Mouse (Mus musculus) liver, adult 2 months (tissue): ENCODE results near the gene Kcnd3. TPM values are rescaled to one million over a fixed set of nuclear protein-coding genes. Genes with fewer than 3 reads are reported as not detected.

ENCODE experiments used
- DNase-seq: peaks from one replicate; pipeline ENCODE4 v3.0.0-alpha.2; 2011; ENCODE audit warnings: low read depth, low spot score; ENCODE audit errors: extremely low read depth
- H3K27ac ChIP-seq: fragments of 200-500 bp; replicated peaks from 2 replicates; pipeline ENCODE4 v1.5.1; 2012; ENCODE audit warnings: low read depth, mild to moderate bottlenecking, control low read depth, inconsistent platforms, low read length; ENCODE audit not compliant: insufficient read depth
- H3K27me3 ChIP-seq: fragments of 200-500 bp; 2 replicates; pipeline ENCODE4 v1.6.1; 2012; ENCODE audit warnings: mild to moderate bottlenecking, moderate library complexity, low read length, inconsistent platforms; ENCODE audit not compliant: control insufficient read depth, insufficient read depth
- H3K36me3 ChIP-seq: fragments of 200-500 bp; 2 replicates; pipeline ENCODE4 v1.6.1; 2012; ENCODE audit warnings: low read length, inconsistent platforms; ENCODE audit not compliant: control insufficient read depth, insufficient read depth
- H3K4me1 ChIP-seq: fragments of 200-500 bp; 2 replicates; pipeline ENCODE4 v1.6.1; 2011; ENCODE audit warnings: low read length; ENCODE audit not compliant: control insufficient read depth, insufficient read depth
- H3K4me3 ChIP-seq: fragments of 200-500 bp; 2 replicates; pipeline ENCODE4 v1.5.1; 2011; ENCODE audit warnings: low read depth, mild to moderate bottlenecking, control low read depth, low read length, moderate library complexity; ENCODE audit not compliant: insufficient read depth
- H3K79me2 ChIP-seq: fragments of 200-500 bp; 2 replicates; pipeline ENCODE4 v1.6.1; 2012; ENCODE audit warnings: inconsistent platforms, mild to moderate bottlenecking, low read length, moderate library complexity; ENCODE audit not compliant: control insufficient read depth, insufficient read depth
- H3K9ac ChIP-seq: fragments of 200-500 bp; 2 replicates; pipeline ENCODE4 v1.6.1; 2012; ENCODE audit warnings: low read depth, mild to moderate bottlenecking, control low read depth, inconsistent platforms, low read length
- CTCF ChIP-seq: fragments of 200-500 bp; IDR thresholded peaks from 2 replicates; pipeline ENCODE4 v1.5.1; 2011; ENCODE audit warnings: low read depth, low read length, control low read depth
- POLR2A ChIP-seq: fragments of 200-500 bp; IDR thresholded peaks from 2 replicates; pipeline ENCODE4 v1.6.1; 2011; ENCODE audit warnings: low read length, control low read depth; ENCODE audit not compliant: insufficient read depth; ENCODE audit errors: extremely low read depth
- WGBS: fragments of 180-500 bp; shearing (Covaris S2); methylation state at CpG from one replicate; pipeline ENCODE4 v1.1.7; 2018; 5-methylcytosine and 5-hydroxymethylcytosine counted together
- polyA plus RNA-seq: library from polyadenylated mRNA; depleted of rRNA; stranded (reverse); fragments of >200 nt; gene quantifications from 2 replicates; pipeline ENCODE4 v1.2.3, GENCODE M21; 2012
- total RNA-seq: library from RNA; depleted of rRNA; stranded (reverse); fragments of >200 nt; gene quantifications from 2 replicates; pipeline ENCODE4 v1.2.3, GENCODE M21; 2014

Gene Kcnd3
- total and polyA plus RNA-seq, 2 experiments, result under 0.01 to 0.04 TPM

GRCm38 (mm10) chr3:105642186-105642585, 190.1 kb downstream of the Kcnd3 start:
- Histone ChIP-seq H3K79me2 (no peaks in the 10 kb centered on the region), H3K9ac (no peak overlapping the region), H3K4me3 (no peak overlapping the region), H3K36me3 (no peaks in the 10 kb centered on the region), H3K27me3 (no peaks in the 10 kb centered on the region), H3K27ac (no peak overlapping the region), H3K4me1 (no peaks in the 10 kb centered on the region)
- WGBS, result 41% methylated on average over 1 of the region's 1 CpGs
- DNase-seq, result no peak
- TF ChIP-seq CTCF (no peak), POLR2A (no peak)

- Histone ChIP-seq H3K27ac (no peak overlapping the region), H3K27me3 (no peaks in the 10 kb centered on the region), H3K4me3 (no peak overlapping the region), H3K36me3 (no peaks in the 10 kb centered on the region), H3K4me1 (no peaks in the 10 kb centered on the region), H3K9ac (no peak overlapping the region), H3K79me2 (no peaks in the 10 kb centered on the region)
- TF ChIP-seq POLR2A, result no peak
- no peak for TF ChIP-seq CTCF
- WGBS, result 68% methylated on average over 5 of the region's 5 CpGs
- no peak for DNase-seq
These were observed 191.4 kb downstream of the Kcnd3 start for GRCm38 (mm10) chr3:105643566-105643965.

- 66% methylated on average over 8 of the region's 8 CpGs for WGBS
- no peaks in the 10 kb centered on the region for H3K4me1 ChIP-seq
These were observed 196.9 kb downstream of the Kcnd3 start for GRCm38 (mm10) chr3:105648889-105649567.

GRCm38 (mm10) chr3:105653544-105654380, 201.6 kb downstream of the Kcnd3 start:
- H3K27me3 ChIP-seq, result no peaks in the 10 kb centered on the region; the same call in 1 of the 2 replicates
- H3K4me3 ChIP-seq, result no peak overlapping the region
- no peaks in the 10 kb centered on the region for H3K4me1 ChIP-seq
- no peaks in the 10 kb centered on the region for H3K36me3 ChIP-seq
- H3K9ac ChIP-seq, result no peak overlapping the region
- no peak for TF ChIP-seq CTCF
- no peaks in the 10 kb centered on the region for H3K79me2 ChIP-seq
- no peak for DNase-seq
- 79% methylated on average over 13 of the region's 13 CpGs for WGBS
- no peak overlapping the region for H3K27ac ChIP-seq

More at GRCm38 (mm10) chr3:105648889-105649567, 196.9 kb downstream of the Kcnd3 start:
- no peak for DNase-seq
- Histone ChIP-seq H3K79me2 (no peaks in the 10 kb centered on the region), H3K27me3 (no peaks in the 10 kb centered on the region; the same call in 1 of the 2 replicates), H3K27ac (no peak overlapping the region), H3K36me3 (no peaks in the 10 kb centered on the region), H3K9ac (no peak overlapping the region), H3K4me3 (no peak overlapping the region)
- TF ChIP-seq CTCF (no peak), POLR2A (no peak)

- DNase-seq, result no peak
- H3K36me3 ChIP-seq, result no peaks in the 10 kb centered on the region
- WGBS, result 88% methylated on average over 11 of the region's 11 CpGs
- TF ChIP-seq CTCF (no peak), POLR2A (no peak)
- no peak overlapping the region for H3K4me3 ChIP-seq
- H3K9ac ChIP-seq, result no peak overlapping the region
- no peaks in the 10 kb centered on the region for H3K79me2 ChIP-seq
- no peaks in the 10 kb centered on the region for H3K27me3 ChIP-seq
- no peaks in the 10 kb centered on the region for H3K4me1 ChIP-seq
- no peak overlapping the region for H3K27ac ChIP-seq
These were observed 203.0 kb downstream of the Kcnd3 start for GRCm38 (mm10) chr3:105655031-105655585.
